Mouse (Mus musculus) megakaryocyte, embryonic 14.5 days (primary cell): ENCODE data around the gene Slc22a16.

Experiments
- FLI1 ChIP-seq: IDR thresholded peaks from 2 replicates; pipeline ENCODE4 v1.6.1; 2012; ENCODE audit warnings: low read length, inconsistent platforms, mixed read lengths
- GATA1 ChIP-seq: IDR thresholded peaks from 3 replicates; pipeline ENCODE4 v1.6.1; 2012; ENCODE audit warnings: mixed read lengths, low read length, inconsistent platforms, borderline replicate concordance

DNA sequence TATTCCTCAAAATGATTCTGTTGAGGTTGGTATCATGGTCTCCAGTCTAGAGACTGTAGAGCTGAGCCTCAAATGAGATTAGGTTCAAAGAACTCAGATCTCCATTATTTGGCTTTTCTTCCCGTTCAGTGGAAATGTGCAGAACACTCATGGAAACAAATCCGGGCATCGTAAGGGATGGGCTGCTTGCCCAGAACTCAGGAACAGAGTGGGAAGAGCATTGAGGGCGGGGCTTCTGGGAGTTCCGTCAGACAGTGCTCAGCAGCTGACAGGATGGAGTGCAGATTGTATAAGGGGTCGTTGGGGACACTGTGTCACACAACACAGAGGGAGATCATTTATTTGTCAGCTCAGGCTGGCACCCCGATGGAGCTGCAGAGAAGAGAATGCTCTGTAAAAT lies 22.1 kb downstream of the Slc22a16 start:
- TF ChIP-seq GATA1 (no peak), FLI1 (no peak)
